Mouse (Mus musculus) stomach, embryonic 16.5 days (tissue): ENCODE measurements at regions not wholly inside any gene's neighbourhood (a gene's known extent, or its start where the extent isn't known, plus 50 kb on each side); places are given as distances from the start of the nearest gene placed in this dataset.

Experiments
- ATAC-seq: fragments of 200-750 bp; cut with Nextera tagmentation; 2 replicates; pipeline ENCODE4 v1.8.0; 2017; ENCODE audit warnings: moderate number of reproducible peaks, moderate TSS enrichment; ENCODE audit not compliant: insufficient read depth, low FRiP score
- H3K27ac ChIP-seq: fragments of 300-500 bp; sonication (generic); 2 replicates; pipeline ENCODE4 v1.5.1; 2014; ENCODE audit warnings: low read length
- H3K27me3 ChIP-seq: fragments of 300-500 bp; sonication (generic); 2 replicates; pipeline ENCODE4 v1.6.1; 2014; ENCODE audit warnings: low read length, control low read depth, mixed read lengths; ENCODE audit not compliant: control insufficient read depth, insufficient read depth
- H3K36me3 ChIP-seq: fragments of 300-500 bp; sonication (generic); 2 replicates; pipeline ENCODE4 v1.6.1; 2014; ENCODE audit warnings: low read length; ENCODE audit not compliant: control insufficient read depth, insufficient read depth
- H3K4me1 ChIP-seq: fragments of 300-500 bp; sonication (generic); 2 replicates; pipeline ENCODE4 v1.6.1; 2014; ENCODE audit warnings: low read length, control low read depth, mixed read lengths; ENCODE audit not compliant: control insufficient read depth, insufficient read depth
- H3K4me2 ChIP-seq: fragments of 300-500 bp; sonication (generic); 2 replicates; pipeline ENCODE4 v1.6.1; 2014; ENCODE audit warnings: low read depth, low read length, mixed read lengths
- H3K4me3 ChIP-seq: fragments of 300-500 bp; sonication (generic); replicated peaks from 2 replicates; pipeline ENCODE4 v1.5.1; 2014; ENCODE audit warnings: mild to moderate bottlenecking, low read length
- H3K9ac ChIP-seq: fragments of 300-500 bp; sonication (generic); 2 replicates; pipeline ENCODE4 v1.6.1; 2014; ENCODE audit warnings: low read length
- H3K9me3 ChIP-seq: fragments of 300-500 bp; sonication (generic); replicated peaks from 2 replicates; pipeline ENCODE4 v1.6.1; 2016; ENCODE audit warnings: low read length, control low read depth; ENCODE audit not compliant: control insufficient read depth
- WGBS: fragments of 180-500 bp; shearing (Covaris S2); extraction: QIAGEN DNeasy Blood & Tissue Kit; methylation state at CpG from one replicate; pipeline ENCODE4 v1.1.7; 2014; 5-methylcytosine and 5-hydroxymethylcytosine counted together

GRCm38 (mm10) chr17:63802846-63803245 lies 60.0 kb upstream of the Fer start:
- Histone ChIP-seq H3K4me3 (no peak overlapping the region), H3K4me1 (no peaks in the 10 kb centered on the region), H3K4me2 (no peak overlapping the region), H3K36me3 (no peaks in the 10 kb centered on the region), H3K27ac (no peak overlapping the region), H3K27me3 (no peaks in the 10 kb centered on the region), H3K9ac (no peak overlapping the region), H3K9me3 (no peaks in the 10 kb centered on the region)
- ATAC-seq: no peak
- 73% methylated on average over 5 of the region's 5 CpGs for WGBS

- 32% methylated on average over 11 of the region's 11 CpGs for WGBS
- Histone ChIP-seq H3K27me3 (no peaks in the 10 kb centered on the region), H3K4me1 (no peaks in the 10 kb centered on the region), H3K4me2 (no peak overlapping the region), H3K9ac (no peak overlapping the region), H3K9me3 (no peaks in the 10 kb centered on the region), H3K27ac (no peak overlapping the region), H3K4me3 (no peak overlapping the region), H3K36me3 (no peaks in the 10 kb centered on the region)
- ATAC-seq: no peak
These were observed 59.3 kb upstream of the Fer start for GRCm38 (mm10) chr17:63803599-63803998.

GRCm38 (mm10) chr17:63804416-63804815 lies 58.4 kb upstream of the Fer start:
- no peaks in the 10 kb centered on the region for H3K36me3 ChIP-seq
- no peak for ATAC-seq
- 92% methylated on average over 4 of the region's 4 CpGs for WGBS
- H3K4me1 ChIP-seq: no peaks in the 10 kb centered on the region
- no peaks in the 10 kb centered on the region for H3K27me3 ChIP-seq
- no peak overlapping the region for H3K9ac ChIP-seq
- no peak overlapping the region for H3K4me2 ChIP-seq
- no peak overlapping the region for H3K4me3 ChIP-seq
- H3K9me3 ChIP-seq: no peaks in the 10 kb centered on the region
- H3K27ac ChIP-seq: no peak overlapping the region

- H3K36me3 ChIP-seq: no peaks in the 10 kb centered on the region
- no peak overlapping the region for H3K4me3 ChIP-seq
- 86% methylated on average over 10 of the region's 10 CpGs for WGBS
- no peak overlapping the region for H3K4me2 ChIP-seq
- H3K4me1 ChIP-seq: no peaks in the 10 kb centered on the region
- no peak overlapping the region for H3K27ac ChIP-seq
- no peaks in the 10 kb centered on the region for H3K9me3 ChIP-seq
- H3K27me3 ChIP-seq: no peaks in the 10 kb centered on the region
- no peak overlapping the region for H3K9ac ChIP-seq
- ATAC-seq: no peak
These were observed 56.5 kb upstream of the Fer start for GRCm38 (mm10) chr17:63806360-63806759.

GRCm38 (mm10) chr17:63807590-63808228 lies 55.2 kb upstream of the Fer start:
- ATAC-seq: no peak
- H3K4me1 ChIP-seq: no peaks in the 10 kb centered on the region
- H3K36me3 ChIP-seq: no peaks in the 10 kb centered on the region

GRCm38 (mm10) chr17:63808756-63809155 lies 54.1 kb upstream of the Fer start:
- Histone ChIP-seq H3K4me3 (no peak overlapping the region), H3K4me2 (no peak overlapping the region), H3K27ac (no peak overlapping the region), H3K36me3 (no peaks in the 10 kb centered on the region), H3K4me1 (no peaks in the 10 kb centered on the region), H3K9me3 (no peaks in the 10 kb centered on the region), H3K27me3 (no peaks in the 10 kb centered on the region), H3K9ac (no peak overlapping the region)
- WGBS: 74% methylated on average over 6 of the region's 6 CpGs
- ATAC-seq: no peak

More at GRCm38 (mm10) chr17:63807590-63808228, 55.2 kb upstream of the Fer start:
- Histone ChIP-seq H3K4me2 (no peak overlapping the region), H3K9me3 (no peaks in the 10 kb centered on the region), H3K9ac (no peak overlapping the region), H3K27ac (no peak overlapping the region), H3K27me3 (no peaks in the 10 kb centered on the region), H3K4me3 (no peak overlapping the region)
- WGBS: 83% methylated on average over 9 of the region's 9 CpGs

- Histone ChIP-seq H3K4me2 (no peak overlapping the region), H3K4me3 (no peak overlapping the region), H3K4me1 (no peaks in the 10 kb centered on the region), H3K9me3 (no peaks in the 10 kb centered on the region), H3K27me3 (no peaks in the 10 kb centered on the region), H3K36me3 (no peaks in the 10 kb centered on the region), H3K27ac (no peak overlapping the region), H3K9ac (no peak overlapping the region)
- no peak for ATAC-seq
- 32% methylated on average over 9 of the region's 9 CpGs for WGBS
These were observed 51.5 kb upstream of the Fer start for GRCm38 (mm10) chr17:63811246-63811785.

- 79% methylated on average over 3 of the region's 3 CpGs for WGBS
- Histone ChIP-seq H3K9ac (no peak overlapping the region), H3K4me2 (no peak overlapping the region), H3K36me3 (no peaks in the 10 kb centered on the region), H3K4me3 (no peak overlapping the region), H3K27me3 (no peaks in the 10 kb centered on the region), H3K4me1 (no peaks in the 10 kb centered on the region), H3K27ac (no peak overlapping the region), H3K9me3 (no peaks in the 10 kb centered on the region)
- no peak for ATAC-seq
These were observed 50.3 kb upstream of the Fer start for GRCm38 (mm10) chr17:63812586-63812985.
